Mouse (Mus musculus): ENCODE data around the gene Kcns3. TPM values are rescaled to one million over a fixed set of nuclear protein-coding genes. Genes with fewer than 3 reads are reported as not detected.

Kcns3 gene
- total and polyA plus RNA-seq, 2 experiments = 0.05 to 0.18 TPM

- H3K27me3 ChIP-seq (ENCODE audit: control insufficient read depth, insufficient read depth, low read length) = peaks cover 2% of the 10 kb centered on the region; the same call in 1 of the 2 replicates
- no peaks in the 10 kb centered on the region for H3K36me3 ChIP-seq (ENCODE audit: control insufficient read depth, insufficient read depth, low read length)
- no peak overlapping the region for H3K4me3 ChIP-seq (ENCODE audit: insufficient read depth, low read depth, low read length)
- H3K79me2 ChIP-seq (ENCODE audit: control insufficient read depth, insufficient read depth, low read length) = no peaks in the 10 kb centered on the region
- H3K4me1 ChIP-seq (ENCODE audit: control insufficient read depth, insufficient read depth, low read length) = no peaks in the 10 kb centered on the region
- no peak overlapping the region for H3K9ac ChIP-seq (ENCODE audit: low read depth, low read length)
- TF ChIP-seq POLR2A (IDR thresholded peaks at IDR 0.05; ENCODE audit: extremely low read depth, insufficient read depth, low read length) (no peak), CTCF (IDR thresholded peaks at IDR 0.05; ENCODE audit: low read depth, low read length) (no peak)
- no peak overlapping the region for H3K27ac ChIP-seq (replicated peaks; ENCODE audit: insufficient read depth, low read depth, low read length)
- DNase-seq (ENCODE audit: extremely low read depth, low read depth, low spot score) = no peak
- 61% methylated on average over 3 of the region's 3 CpGs for WGBS
Observed at GRCm38 (mm10) chr12:11129188-11129587, 21.7 kb downstream of the Kcns3 start.

GRCm38 (mm10) chr12:11126186-11126759 lies 24.6 kb downstream of the Kcns3 start:
- Histone ChIP-seq H3K4me3 (ENCODE audit: insufficient read depth, low read depth, low read length) (no peak overlapping the region), H3K4me1 (ENCODE audit: control insufficient read depth, insufficient read depth, low read length) (no peaks in the 10 kb centered on the region), H3K9ac (ENCODE audit: low read depth, low read length) (no peak overlapping the region), H3K27me3 (ENCODE audit: control insufficient read depth, insufficient read depth, low read length) (no peaks in the 10 kb centered on the region), H3K79me2 (ENCODE audit: control insufficient read depth, insufficient read depth, low read length) (no peaks in the 10 kb centered on the region), H3K27ac (replicated peaks; ENCODE audit: insufficient read depth, low read depth, low read length) (no peak overlapping the region), H3K36me3 (ENCODE audit: control insufficient read depth, insufficient read depth, low read length) (no peaks in the 10 kb centered on the region)
- TF ChIP-seq CTCF (IDR thresholded peaks at IDR 0.05; ENCODE audit: low read depth, low read length) (no peak), POLR2A (IDR thresholded peaks at IDR 0.05; ENCODE audit: extremely low read depth, insufficient read depth, low read length) (no peak)
- no peak for DNase-seq (ENCODE audit: extremely low read depth, low read depth, low spot score)
- WGBS = 61% methylated on average over 5 of the region's 5 CpGs

GRCm38 (mm10) chr12:11101565-11101964 lies 49.3 kb downstream of the Kcns3 start:
- no peak overlapping the region for H3K9ac ChIP-seq (ENCODE audit: low read depth, low read length)
- H3K4me1 ChIP-seq (ENCODE audit: control insufficient read depth, insufficient read depth, low read length) = no peaks in the 10 kb centered on the region
- H3K27ac ChIP-seq (replicated peaks; ENCODE audit: insufficient read depth, low read depth, low read length) = no peak overlapping the region
- no peaks in the 10 kb centered on the region for H3K27me3 ChIP-seq (ENCODE audit: control insufficient read depth, insufficient read depth, low read length)
- no peak for DNase-seq (ENCODE audit: extremely low read depth, low read depth, low spot score)
- no peak for TF ChIP-seq CTCF (IDR thresholded peaks at IDR 0.05; ENCODE audit: low read depth, low read length)
- TF ChIP-seq POLR2A (IDR thresholded peaks at IDR 0.05; ENCODE audit: extremely low read depth, insufficient read depth, low read length) = no peak
- no peaks in the 10 kb centered on the region for H3K79me2 ChIP-seq (ENCODE audit: control insufficient read depth, insufficient read depth, low read length)
- WGBS = 61% methylated on average over 3 of the region's 3 CpGs
- no peak overlapping the region for H3K4me3 ChIP-seq (ENCODE audit: insufficient read depth, low read depth, low read length)
- H3K36me3 ChIP-seq (ENCODE audit: control insufficient read depth, insufficient read depth, low read length) = no peaks in the 10 kb centered on the region

GRCm38 (mm10) chr12:11088626-11089372 lies 62.1 kb downstream of the Kcns3 start:
- H3K4me1 ChIP-seq (ENCODE audit: control insufficient read depth, insufficient read depth, low read length) = no peaks in the 10 kb centered on the region
- peaks cover 2% of the 10 kb centered on the region; the same call in 1 of the 2 replicates for H3K27me3 ChIP-seq (ENCODE audit: control insufficient read depth, insufficient read depth, low read length)
- H3K27ac ChIP-seq (replicated peaks; ENCODE audit: insufficient read depth, low read depth, low read length) = no peak overlapping the region
- DNase-seq (ENCODE audit: extremely low read depth, low read depth, low spot score) = no peak
- no peaks in the 10 kb centered on the region for H3K79me2 ChIP-seq (ENCODE audit: control insufficient read depth, insufficient read depth, low read length)
- no peaks in the 10 kb centered on the region for H3K36me3 ChIP-seq (ENCODE audit: control insufficient read depth, insufficient read depth, low read length)
- H3K9ac ChIP-seq (ENCODE audit: low read depth, low read length) = no peak overlapping the region
- TF ChIP-seq POLR2A (IDR thresholded peaks at IDR 0.05; ENCODE audit: extremely low read depth, insufficient read depth, low read length) (no peak), CTCF (IDR thresholded peaks at IDR 0.05; ENCODE audit: low read depth, low read length) (no peak)
- 57% methylated on average over 5 of the region's 5 CpGs for WGBS
- no peak overlapping the region for H3K4me3 ChIP-seq (ENCODE audit: insufficient read depth, low read depth, low read length)

- no peaks in the 10 kb centered on the region for H3K79me2 ChIP-seq (ENCODE audit: control insufficient read depth, insufficient read depth, low read length)
- H3K27me3 ChIP-seq (ENCODE audit: control insufficient read depth, insufficient read depth, low read length) = peaks cover 2% of the 10 kb centered on the region; the same call in 1 of the 2 replicates
- no peaks in the 10 kb centered on the region for H3K36me3 ChIP-seq (ENCODE audit: control insufficient read depth, insufficient read depth, low read length)
- 73% methylated on average over 5 of the region's 5 CpGs for WGBS
- H3K4me3 ChIP-seq (ENCODE audit: insufficient read depth, low read depth, low read length) = no peak overlapping the region
- no peak overlapping the region for H3K9ac ChIP-seq (ENCODE audit: low read depth, low read length)
- no peaks in the 10 kb centered on the region for H3K4me1 ChIP-seq (ENCODE audit: control insufficient read depth, insufficient read depth, low read length)
- no peak overlapping the region for H3K27ac ChIP-seq (replicated peaks; ENCODE audit: insufficient read depth, low read depth, low read length)
- no peak for TF ChIP-seq POLR2A (IDR thresholded peaks at IDR 0.05; ENCODE audit: extremely low read depth, insufficient read depth, low read length)
- TF ChIP-seq CTCF (IDR thresholded peaks at IDR 0.05; ENCODE audit: low read depth, low read length) = no peak
- no peak for DNase-seq (ENCODE audit: extremely low read depth, low read depth, low spot score)
Observed at GRCm38 (mm10) chr12:11086866-11087265, 64.0 kb downstream of the Kcns3 start.

GRCm38 (mm10) chr12:11071079-11071478 lies 79.8 kb downstream of the Kcns3 start:
- Histone ChIP-seq H3K36me3 (ENCODE audit: control insufficient read depth, insufficient read depth, low read length) (no peaks in the 10 kb centered on the region), H3K4me3 (ENCODE audit: insufficient read depth, low read depth, low read length) (no peak overlapping the region), H3K27ac (replicated peaks; ENCODE audit: insufficient read depth, low read depth, low read length) (no peak overlapping the region), H3K9ac (ENCODE audit: low read depth, low read length) (no peak overlapping the region), H3K4me1 (ENCODE audit: control insufficient read depth, insufficient read depth, low read length) (no peaks in the 10 kb centered on the region), H3K27me3 (ENCODE audit: control insufficient read depth, insufficient read depth, low read length) (no peaks in the 10 kb centered on the region), H3K79me2 (ENCODE audit: control insufficient read depth, insufficient read depth, low read length) (no peaks in the 10 kb centered on the region)
- 80% methylated on average over 2 of the region's 2 CpGs for WGBS
- no peak for DNase-seq (ENCODE audit: extremely low read depth, low read depth, low spot score)
- no peak for TF ChIP-seq CTCF (IDR thresholded peaks at IDR 0.05; ENCODE audit: low read depth, low read length)
- no peak for TF ChIP-seq POLR2A (IDR thresholded peaks at IDR 0.05; ENCODE audit: extremely low read depth, insufficient read depth, low read length)

Data from liver, adult 2 months (tissue).